Mouse (Mus musculus) heart, postnatal 0 days (tissue): ENCODE measurements around the gene Ywhaq. TPM values are rescaled to one million over a fixed set of nuclear protein-coding genes. Genes with fewer than 3 reads are reported as not detected.
"Not testable (repeated sequence)": the region's sequence is repeated elsewhere in the genome, so short reads cannot be mapped to it uniquely, and the experiment has no call there.

Source experiments
- ATAC-seq: fragments of 200-750 bp; cut with Nextera tagmentation; 2 replicates; pipeline ENCODE4 v1.8.0; 2017; ENCODE audit warnings: low read depth, moderate number of reproducible peaks, moderate library complexity; ENCODE audit not compliant: insufficient read depth
- DNase-seq: peaks from one replicate; pipeline ENCODE4 v3.0.0-alpha.2; 2016; ENCODE audit warnings: low spot score
- H3K27ac ChIP-seq: fragments of 300-500 bp; sonication (generic); 2 replicates; pipeline ENCODE4 v1.5.1; 2014; ENCODE audit warnings: low read depth, mild to moderate bottlenecking
- H3K27me3 ChIP-seq: fragments of 300-500 bp; sonication (generic); 2 replicates; pipeline ENCODE4 v1.6.1; 2014; ENCODE audit warnings: low read length, mixed read lengths; ENCODE audit not compliant: control insufficient read depth, insufficient read depth
- H3K36me3 ChIP-seq: fragments of 300-500 bp; sonication (generic); replicated peaks from 2 replicates; pipeline ENCODE4 v1.6.1; 2014; ENCODE audit warnings: low read length, mixed read lengths; ENCODE audit not compliant: control insufficient read depth, insufficient read depth
- H3K4me1 ChIP-seq: fragments of 300-500 bp; sonication (generic); 2 replicates; pipeline ENCODE4 v1.6.1; 2014; ENCODE audit warnings: antibody characterized with exemption; ENCODE audit not compliant: control insufficient read depth, insufficient read depth
- H3K4me2 ChIP-seq: fragments of 300-500 bp; sonication (generic); 2 replicates; pipeline ENCODE4 v1.6.1; 2014; ENCODE audit warnings: low read depth, mild to moderate bottlenecking, low read length, moderate library complexity
- H3K4me3 ChIP-seq: fragments of 300-500 bp; sonication (generic); 2 replicates; pipeline ENCODE4 v1.5.1; 2014; ENCODE audit warnings: low read depth, low read length
- H3K9ac ChIP-seq: fragments of 300-500 bp; sonication (generic); replicated peaks from 2 replicates; pipeline ENCODE4 v1.6.1; 2014; ENCODE audit warnings: low read depth, low read length, mixed read lengths
- H3K9me3 ChIP-seq: fragments of 300-500 bp; sonication (generic); replicated peaks from 2 replicates; pipeline ENCODE4 v1.6.1; 2016; ENCODE audit warnings: low read length; ENCODE audit not compliant: control insufficient read depth
- CTCF ChIP-seq: IDR thresholded peaks from 2 replicates; pipeline ENCODE4 v1.5.1; 2016; ENCODE audit warnings: antibody characterized with exemption, control low read depth, low read depth
- EP300 ChIP-seq: IDR thresholded peaks from 2 replicates; pipeline ENCODE4 v1.6.1; 2016; ENCODE audit warnings: antibody characterized with exemption, low read depth
- WGBS: fragments of 180-500 bp; shearing (Covaris S2); extraction: QIAGEN DNeasy Blood & Tissue Kit; methylation state at CpG from one replicate; pipeline ENCODE4 v1.1.7; 2014; 5-methylcytosine and 5-hydroxymethylcytosine counted together
- polyA plus RNA-seq: library from polyadenylated mRNA; unstranded; fragments of >200 nt; fragmentation: Nextera tagmentation; extraction: Ambion mirVana; gene quantifications from 2 replicates; pipeline ENCODE4 v1.2.1, GENCODE M21; 2015
- total RNA-seq: library from RNA; depleted of rRNA; stranded (reverse); fragments of >200 nt; gene quantifications from 2 replicates; pipeline ENCODE4 v1.2.3, GENCODE M21; 2014; ENCODE audit warnings: low replicate concordance

Gene Ywhaq
- total and polyA plus RNA-seq, 2 experiments from 2014 or later: 165 to 234 TPM

GRCm38 (mm10) chr12:21408789-21409367, 8.6 kb downstream of the Ywhaq start:
- no peak overlapping the region for H3K4me2 ChIP-seq
- H3K4me3 ChIP-seq: no peak overlapping the region
- TF ChIP-seq EP300 (no peak), CTCF (no peak)
- H3K36me3 ChIP-seq: peaks cover 37% of the 10 kb centered on the region
- H3K27ac ChIP-seq: no peak overlapping the region
- no peaks in the 10 kb centered on the region for H3K9me3 ChIP-seq
- DNase-seq: no peak
- no peak for ATAC-seq
- no peak overlapping the region for H3K9ac ChIP-seq
- H3K4me1 ChIP-seq: no peaks in the 10 kb centered on the region; the same call in 1 of the 2 replicates
- 94% methylated on average over 2 of the region's 2 CpGs for WGBS
- no peaks in the 10 kb centered on the region for H3K27me3 ChIP-seq

- no peak overlapping the region for H3K27ac ChIP-seq
- no peaks in the 10 kb centered on the region for H3K9me3 ChIP-seq
- H3K36me3 ChIP-seq: peaks cover 6% of the 10 kb centered on the region
- H3K4me3 ChIP-seq: no peak overlapping the region
- ATAC-seq: no peak
- H3K4me1 ChIP-seq: peaks cover 3% of the 10 kb centered on the region; the same call in 1 of the 2 replicates
- DNase-seq: no peak
- H3K4me2 ChIP-seq: no peak overlapping the region
- WGBS: 92% methylated on average over 5 of the region's 5 CpGs
- H3K27me3 ChIP-seq: no peaks in the 10 kb centered on the region
- TF ChIP-seq EP300 (no peak), CTCF (no peak)
- no peak overlapping the region for H3K9ac ChIP-seq
These were observed 14.7 kb downstream of the Ywhaq start for GRCm38 (mm10) chr12:21402771-21403170.

- no peak overlapping the region for H3K9ac ChIP-seq
- no peaks in the 10 kb centered on the region for H3K4me1 ChIP-seq
- H3K4me2 ChIP-seq: no peak overlapping the region
- H3K4me3 ChIP-seq: no peak overlapping the region
- no peak overlapping the region for H3K27ac ChIP-seq
- no peak for ATAC-seq
- H3K36me3 ChIP-seq: peaks cover 33% of the 10 kb centered on the region
- no peaks in the 10 kb centered on the region for H3K27me3 ChIP-seq
- TF ChIP-seq EP300 (no peak), CTCF (no peak)
- H3K9me3 ChIP-seq: no peaks in the 10 kb centered on the region
- 91% methylated on average over 2 of the region's 2 CpGs for WGBS
- no peak for DNase-seq
These were observed 31.2 kb downstream of the Ywhaq start for GRCm38 (mm10) chr12:21386201-21386600.

- not testable (repeated sequence) for H3K36me3 ChIP-seq, H3K9me3 ChIP-seq, H3K27ac ChIP-seq, H3K27me3 ChIP-seq, DNase-seq, H3K4me3 ChIP-seq, H3K4me2 ChIP-seq, H3K4me1 ChIP-seq, ATAC-seq, H3K9ac ChIP-seq
- whole genome bisulfite sequencing: 59% methylated on average over 6 of the region's 6 CpGs
These were observed 38.6 kb downstream of the Ywhaq start for GRCm38 (mm10) chr12:21378765-21379346.

GRCm38 (mm10) chr12:21375376-21376157, 41.9 kb downstream of the Ywhaq start:
- Histone ChIP-seq H3K4me3 (no peak overlapping the region), H3K36me3 (no peaks in the 10 kb centered on the region), H3K27me3 (no peaks in the 10 kb centered on the region), H3K27ac (no peak overlapping the region), H3K9me3 (no peaks in the 10 kb centered on the region), H3K9ac (no peak overlapping the region), H3K4me2 (no peak overlapping the region), H3K4me1 (peaks cover 7% of the 10 kb centered on the region)
- WGBS: 19% methylated on average over 3 of the region's 3 CpGs
- no peak for TF ChIP-seq CTCF
- TF ChIP-seq EP300: no peak
- no peak for DNase-seq
- ATAC-seq: no peak
